Mouse (Mus musculus): Measurements from ENCODE around the gene Myoz2. TPM values are rescaled to one million over a fixed set of nuclear protein-coding genes. Genes with fewer than 3 reads are reported as not detected.

Myoz2 gene
- polyA plus RNA-seq, 1 experiment from 2014 or later, result not detected

- Histone ChIP-seq H3K27me3 (replicated peaks; ENCODE audit: control insufficient read depth, insufficient read depth, low read length) (no peaks in the 10 kb centered on the region), H3K4me2 (ENCODE audit: low read length) (no peak overlapping the region), H3K4me1 (replicated peaks; ENCODE audit: control insufficient read depth, insufficient read depth, low read length) (no peaks in the 10 kb centered on the region), H3K9me3 (ENCODE audit: control insufficient read depth, low read length) (no peaks in the 10 kb centered on the region), H3K27ac (ENCODE audit: low read length) (no peak overlapping the region), H3K36me3 (ENCODE audit: control insufficient read depth, insufficient read depth) (no peaks in the 10 kb centered on the region), H3K4me3 (replicated peaks; ENCODE audit: low read length) (no peak overlapping the region), H3K9ac (replicated peaks; ENCODE audit: low read depth, low read length) (no peak overlapping the region)
- no peak for ATAC-seq
- 82% methylated on average over 5 of the region's 5 CpGs for WGBS
Measured at GRCm38 (mm10) chr3:123065466-123065865, 30.7 kb upstream of the Myoz2 start.

DNA sequence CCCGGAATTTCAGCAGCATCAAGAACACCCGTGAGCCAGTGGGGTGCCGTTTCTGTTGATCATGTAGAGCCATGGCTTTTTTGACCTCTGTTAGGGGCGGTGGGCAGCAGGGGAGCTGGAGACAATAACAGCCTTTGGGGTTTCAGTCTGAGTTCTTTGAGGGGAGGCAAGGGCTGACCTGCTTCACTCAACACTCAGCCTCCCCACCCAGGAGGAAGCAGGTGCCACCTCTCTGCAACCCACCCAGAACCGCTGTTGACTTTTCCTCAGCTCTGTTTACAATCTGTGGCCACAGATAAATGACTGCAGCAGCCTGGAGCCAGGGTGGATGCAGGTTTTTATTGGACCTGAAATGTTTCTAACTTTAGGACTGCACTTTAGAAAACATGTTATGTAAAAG, 29.4 kb upstream of the Myoz2 start:
- Histone ChIP-seq H3K4me2 (ENCODE audit: low read length) (no peak overlapping the region), H3K4me3 (replicated peaks; ENCODE audit: low read length) (no peak overlapping the region), H3K9me3 (ENCODE audit: control insufficient read depth, low read length) (no peaks in the 10 kb centered on the region), H3K27ac (ENCODE audit: low read length) (no peak overlapping the region), H3K9ac (replicated peaks; ENCODE audit: low read depth, low read length) (no peak overlapping the region), H3K36me3 (ENCODE audit: control insufficient read depth, insufficient read depth) (no peaks in the 10 kb centered on the region), H3K27me3 (replicated peaks; ENCODE audit: control insufficient read depth, insufficient read depth, low read length) (no peaks in the 10 kb centered on the region), H3K4me1 (replicated peaks; ENCODE audit: control insufficient read depth, insufficient read depth, low read length) (no peaks in the 10 kb centered on the region)
- no peak for ATAC-seq
- 14% methylated on average over 5 of the region's 5 CpGs for WGBS

- no peaks in the 10 kb centered on the region for H3K9me3 ChIP-seq (ENCODE audit: control insufficient read depth, low read length)
- no peaks in the 10 kb centered on the region for H3K4me1 ChIP-seq (replicated peaks; ENCODE audit: control insufficient read depth, insufficient read depth, low read length)
- no peak overlapping the region for H3K4me3 ChIP-seq (replicated peaks; ENCODE audit: low read length)
- no peaks in the 10 kb centered on the region for H3K27me3 ChIP-seq (replicated peaks; ENCODE audit: control insufficient read depth, insufficient read depth, low read length)
- no peak for ATAC-seq
- no peak overlapping the region for H3K4me2 ChIP-seq (ENCODE audit: low read length)
- no peak overlapping the region for H3K9ac ChIP-seq (replicated peaks; ENCODE audit: low read depth, low read length)
- H3K27ac ChIP-seq (ENCODE audit: low read length), result no peak overlapping the region
- WGBS, result 71% methylated on average over 2 of the region's 2 CpGs
- no peaks in the 10 kb centered on the region for H3K36me3 ChIP-seq (ENCODE audit: control insufficient read depth, insufficient read depth)
Measured at GRCm38 (mm10) chr3:123061931-123062330, 27.1 kb upstream of the Myoz2 start.

DNA sequence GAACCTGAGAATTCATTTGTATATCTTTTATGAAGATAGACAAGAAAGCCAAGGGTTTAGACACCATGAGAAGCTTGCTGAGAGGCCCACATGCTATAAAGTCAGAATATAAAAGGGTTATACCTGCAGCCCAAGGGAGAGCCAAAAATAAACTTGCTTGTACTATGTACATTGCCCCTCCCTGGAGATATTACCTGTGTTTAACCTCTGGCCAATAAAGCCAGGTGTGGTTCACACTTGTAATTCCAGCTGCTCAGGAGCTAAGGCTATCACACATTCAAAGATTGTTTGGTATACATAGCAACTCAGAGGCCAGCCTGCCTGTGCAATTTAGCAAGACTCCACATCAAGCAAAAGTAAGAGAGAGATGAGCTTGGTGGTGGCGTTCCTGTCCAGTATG, 24.0 kb upstream of the Myoz2 start:
- H3K4me2 ChIP-seq (ENCODE audit: low read length), result no peak overlapping the region
- H3K36me3 ChIP-seq (ENCODE audit: control insufficient read depth, insufficient read depth), result no peaks in the 10 kb centered on the region
- ATAC-seq, result no peak
- no peaks in the 10 kb centered on the region for H3K4me1 ChIP-seq (replicated peaks; ENCODE audit: control insufficient read depth, insufficient read depth, low read length)
- H3K4me3 ChIP-seq (replicated peaks; ENCODE audit: low read length), result no peak overlapping the region
- no peak overlapping the region for H3K27ac ChIP-seq (ENCODE audit: low read length)
- WGBS, result 96% methylated on average over 1 of the region's 1 CpGs
- no peaks in the 10 kb centered on the region for H3K27me3 ChIP-seq (replicated peaks; ENCODE audit: control insufficient read depth, insufficient read depth, low read length)
- H3K9me3 ChIP-seq (ENCODE audit: control insufficient read depth, low read length), result no peaks in the 10 kb centered on the region
- H3K9ac ChIP-seq (replicated peaks; ENCODE audit: low read depth, low read length), result no peak overlapping the region

- Histone ChIP-seq H3K36me3 (ENCODE audit: control insufficient read depth, insufficient read depth) (no peaks in the 10 kb centered on the region), H3K9me3 (ENCODE audit: control insufficient read depth, low read length) (peaks cover 4% of the 10 kb centered on the region; the same call in 1 of the 2 replicates), H3K27me3 (replicated peaks; ENCODE audit: control insufficient read depth, insufficient read depth, low read length) (no peaks in the 10 kb centered on the region), H3K4me2 (ENCODE audit: low read length) (no peak overlapping the region), H3K4me3 (replicated peaks; ENCODE audit: low read length) (no peak overlapping the region), H3K9ac (replicated peaks; ENCODE audit: low read depth, low read length) (no peak overlapping the region), H3K4me1 (replicated peaks; ENCODE audit: control insufficient read depth, insufficient read depth, low read length) (no peaks in the 10 kb centered on the region), H3K27ac (ENCODE audit: low read length) (no peak overlapping the region)
- ATAC-seq, result 0 out of 2 replicates have a peak, but pooled peaks have one; percentile 43
- WGBS, result 54% methylated on average over 5 of the region's 5 CpGs
Measured at GRCm38 (mm10) chr3:123054178-123054577, 19.4 kb upstream of the Myoz2 start.

DNA sequence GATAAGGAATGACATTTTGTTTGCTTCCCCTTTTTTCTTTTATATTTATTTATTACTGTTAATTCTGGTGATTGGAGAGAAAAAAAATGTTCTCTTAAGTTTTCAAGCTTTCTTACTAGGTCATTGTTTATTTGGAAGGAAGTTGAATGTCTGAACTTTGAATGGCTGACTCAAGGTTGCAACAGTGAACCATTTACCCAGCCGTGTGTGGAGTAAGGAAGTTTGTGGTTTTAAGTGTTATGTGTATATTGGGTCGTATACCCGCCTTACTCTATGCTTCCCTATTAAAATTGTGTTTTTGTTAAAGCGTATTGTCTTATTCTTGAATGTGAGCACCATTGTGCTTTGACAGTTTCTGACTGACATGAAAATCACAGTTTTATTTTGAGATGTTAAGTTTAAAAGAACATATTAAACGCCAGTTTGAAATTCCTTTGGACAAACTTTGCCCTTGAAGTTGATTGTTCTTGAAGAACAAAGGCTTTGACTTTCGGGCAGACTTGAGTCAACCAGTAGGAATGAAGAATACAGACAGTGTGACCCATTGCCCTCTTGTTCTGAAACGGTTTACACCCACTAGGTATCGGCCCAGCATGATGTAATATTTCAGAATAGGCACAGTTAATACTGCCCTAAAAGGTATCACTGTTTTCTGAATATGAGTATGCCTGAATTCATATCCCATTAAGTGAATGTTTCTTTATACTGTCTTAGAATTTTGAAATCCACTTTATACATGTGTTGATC, 18.6 kb upstream of the Myoz2 start:
- Histone ChIP-seq H3K4me1 (replicated peaks; ENCODE audit: control insufficient read depth, insufficient read depth, low read length) (no peaks in the 10 kb centered on the region), H3K27ac (ENCODE audit: low read length) (no peak overlapping the region), H3K4me2 (ENCODE audit: low read length) (no peak overlapping the region), H3K36me3 (ENCODE audit: control insufficient read depth, insufficient read depth) (no peaks in the 10 kb centered on the region), H3K27me3 (replicated peaks; ENCODE audit: control insufficient read depth, insufficient read depth, low read length) (no peaks in the 10 kb centered on the region), H3K9me3 (ENCODE audit: control insufficient read depth, low read length) (peaks cover 5% of the 10 kb centered on the region; the same call in 1 of the 2 replicates), H3K9ac (replicated peaks; ENCODE audit: low read depth, low read length) (no peak overlapping the region), H3K4me3 (replicated peaks; ENCODE audit: low read length) (no peak overlapping the region)
- ATAC-seq, result no peak
- 77% methylated on average over 8 of the region's 8 CpGs for WGBS

DNA sequence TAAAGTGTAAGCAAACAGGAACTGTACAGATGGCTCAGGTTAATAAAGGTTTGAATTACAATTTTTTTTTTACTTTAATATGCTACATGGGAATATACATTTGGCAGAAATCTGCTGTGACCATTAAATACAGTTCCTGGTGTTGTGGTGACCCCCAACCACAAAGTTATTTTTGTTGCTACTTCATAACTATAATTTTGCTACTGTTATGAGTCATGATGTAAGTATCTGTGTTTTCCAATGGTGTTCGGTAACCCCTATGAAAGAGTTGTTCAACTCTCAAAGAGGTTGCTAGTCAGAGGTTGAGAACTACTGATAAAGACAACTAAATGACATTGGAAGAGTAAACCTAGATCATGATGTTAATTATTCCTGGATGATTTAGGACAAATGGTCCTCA, 7.5 kb upstream of the Myoz2 start:
- Histone ChIP-seq H3K36me3 (ENCODE audit: control insufficient read depth, insufficient read depth) (no peaks in the 10 kb centered on the region), H3K27ac (ENCODE audit: low read length) (no peak overlapping the region), H3K4me2 (ENCODE audit: low read length) (no peak overlapping the region), H3K4me3 (replicated peaks; ENCODE audit: low read length) (no peak overlapping the region), H3K27me3 (replicated peaks; ENCODE audit: control insufficient read depth, insufficient read depth, low read length) (no peaks in the 10 kb centered on the region), H3K4me1 (replicated peaks; ENCODE audit: control insufficient read depth, insufficient read depth, low read length) (no peaks in the 10 kb centered on the region), H3K9ac (replicated peaks; ENCODE audit: low read depth, low read length) (no peak overlapping the region), H3K9me3 (ENCODE audit: control insufficient read depth, low read length) (no peaks in the 10 kb centered on the region)
- WGBS, result 100% methylated on average over 1 of the region's 1 CpGs
- no peak for ATAC-seq

DNA sequence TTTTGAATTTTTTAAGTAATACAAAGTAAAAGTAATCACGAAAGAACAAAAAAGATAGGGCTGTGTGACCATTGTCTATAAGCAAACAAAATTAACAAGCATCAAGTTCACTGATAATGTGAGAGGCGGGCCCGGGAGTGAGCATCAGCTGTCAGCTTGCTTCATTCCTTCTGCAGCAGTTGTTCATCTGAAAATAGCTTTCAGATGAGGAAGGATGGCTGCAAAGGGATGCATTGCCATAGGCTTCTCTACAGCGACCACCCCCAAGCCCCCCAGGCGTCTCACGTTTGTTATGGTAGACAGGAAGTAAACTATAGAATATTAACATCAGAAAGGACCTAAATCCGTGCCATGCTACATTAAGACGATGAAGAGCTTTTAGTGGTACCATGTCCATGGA, 1.0 kb downstream of the Myoz2 start:
- Histone ChIP-seq H3K4me2 (ENCODE audit: low read length) (no peak overlapping the region), H3K4me3 (replicated peaks; ENCODE audit: low read length) (no peak overlapping the region), H3K27me3 (replicated peaks; ENCODE audit: control insufficient read depth, insufficient read depth, low read length) (no peaks in the 10 kb centered on the region), H3K4me1 (replicated peaks; ENCODE audit: control insufficient read depth, insufficient read depth, low read length) (no peaks in the 10 kb centered on the region), H3K36me3 (ENCODE audit: control insufficient read depth, insufficient read depth) (no peaks in the 10 kb centered on the region), H3K9ac (replicated peaks; ENCODE audit: low read depth, low read length) (no peak overlapping the region), H3K27ac (ENCODE audit: low read length) (no peak overlapping the region), H3K9me3 (ENCODE audit: control insufficient read depth, low read length) (no peaks in the 10 kb centered on the region)
- ATAC-seq, result no peak
- 62% methylated on average over 8 of the region's 8 CpGs for WGBS

DNA sequence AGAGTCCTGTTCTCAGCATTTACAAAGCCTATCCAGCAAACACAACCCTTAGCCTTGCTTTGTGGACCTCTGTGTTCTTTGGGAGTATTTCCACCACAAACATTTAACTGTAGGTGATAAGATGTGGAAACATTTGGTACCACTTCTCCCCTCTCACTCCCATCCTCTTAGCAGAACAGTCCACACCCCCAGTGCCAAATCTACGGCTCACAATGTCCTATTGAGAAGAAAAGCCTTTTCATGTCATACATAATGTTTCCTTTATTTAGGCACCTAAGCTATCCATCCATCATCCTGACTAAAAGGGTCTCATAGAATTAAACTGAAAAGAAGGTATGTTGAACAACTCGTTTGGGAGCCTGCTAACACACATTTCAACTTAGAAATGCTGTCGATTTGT, 9.2 kb downstream of the Myoz2 start:
- no peak for ATAC-seq
- H3K36me3 ChIP-seq (ENCODE audit: control insufficient read depth, insufficient read depth), result no peaks in the 10 kb centered on the region
- H3K4me3 ChIP-seq (replicated peaks; ENCODE audit: low read length), result no peak overlapping the region
- H3K4me1 ChIP-seq (replicated peaks; ENCODE audit: control insufficient read depth, insufficient read depth, low read length), result no peaks in the 10 kb centered on the region
- H3K9ac ChIP-seq (replicated peaks; ENCODE audit: low read depth, low read length), result no peak overlapping the region
- no peak overlapping the region for H3K27ac ChIP-seq (ENCODE audit: low read length)
- 26% methylated on average over 3 of the region's 3 CpGs for WGBS
- no peaks in the 10 kb centered on the region for H3K27me3 ChIP-seq (replicated peaks; ENCODE audit: control insufficient read depth, insufficient read depth, low read length)
- H3K9me3 ChIP-seq (ENCODE audit: control insufficient read depth, low read length), result no peaks in the 10 kb centered on the region
- H3K4me2 ChIP-seq (ENCODE audit: low read length), result no peak overlapping the region

All from forebrain, embryonic 16.5 days (tissue).